Mouse (Mus musculus): ENCODE data around the gene Olfr419.

DNA sequence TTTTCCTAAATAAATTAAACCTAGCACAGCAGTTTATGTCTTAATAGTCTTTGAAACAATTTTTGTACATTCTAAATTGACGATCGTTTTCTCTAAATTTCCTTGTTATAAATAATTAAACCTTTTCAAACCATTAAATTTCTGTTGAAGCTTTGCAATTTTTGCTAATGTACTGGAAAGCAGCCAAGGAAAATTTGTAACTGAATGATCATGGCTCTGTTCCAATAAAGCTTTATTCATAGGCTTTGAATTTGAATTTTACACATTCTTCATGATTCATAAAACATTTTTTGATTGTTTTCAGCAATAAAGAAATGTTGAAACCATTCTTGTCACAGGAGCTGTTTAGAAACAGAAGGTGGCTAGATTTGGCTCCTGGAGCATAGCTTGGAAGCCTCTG lies 7.2 kb downstream of the Olfr419 start:
- TF ChIP-seq CTCF (IDR thresholded peaks at IDR 0.05 in 2 of 3, conservative IDR thresholded peaks at IDR 0.05 in 1 of 3; ENCODE audit: control insufficient read depth in 1 of 3, insufficient read depth in 1 of 3, low read depth in 2 of 3, low read length in 3 of 3, poor library complexity in 1 of 3, severe bottlenecking in 1 of 3), result no peak
- TF ChIP-seq RCOR1 (IDR thresholded peaks at IDR 0.05; ENCODE audit: low read depth, low read length), result no peak
- TF ChIP-seq E2F4 (IDR thresholded peaks at IDR 0.05; ENCODE audit: borderline replicate concordance, low read depth, low read length), result no peak
